Mouse (Mus musculus): ENCODE results near the gene Proser2.

DNA sequence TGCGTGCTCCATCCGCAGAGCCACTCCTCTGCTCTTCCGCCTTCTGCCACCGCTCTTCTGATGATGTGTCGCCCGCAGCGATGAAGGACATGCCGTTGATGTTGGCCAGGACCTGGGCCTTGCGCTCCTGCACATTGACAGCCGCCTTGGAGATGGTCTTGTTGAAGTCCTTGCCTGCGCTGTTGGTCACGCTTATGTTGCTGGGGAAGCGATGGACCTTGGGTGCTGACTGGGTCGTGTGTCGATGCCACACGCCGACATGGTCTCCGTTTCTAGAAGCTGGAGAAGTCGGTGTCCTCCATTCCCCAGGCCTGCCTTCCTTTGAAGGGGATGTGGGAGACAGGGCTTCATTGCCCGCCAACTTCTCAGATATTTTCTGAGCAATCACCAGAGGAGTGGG is 29.3 kb downstream of the Proser2 start:
- TF ChIP-seq POLR2A (IDR thresholded peaks at IDR 0.05; ENCODE audit: extremely low read depth, insufficient read depth, low read length) = no peak
- no peak for TF ChIP-seq CTCF (IDR thresholded peaks at IDR 0.05; ENCODE audit: extremely low read depth, insufficient read depth, low read length)
